Mouse (Mus musculus) kidney, adult 2 months (tissue): Measurements from ENCODE around the gene Aebp2.

Experiments used
- CTCF ChIP-seq: fragments of 200-500 bp; conservative IDR thresholded peaks from 2 replicates; pipeline ENCODE4 v1.5.1; 2011; ENCODE audit warnings: low read depth, mild to moderate bottlenecking, control low read depth, low read length, moderate library complexity, mixed read lengths; ENCODE audit not compliant: insufficient read depth, insufficient read length
- POLR2A ChIP-seq: fragments of 200-500 bp; IDR thresholded peaks from one replicate; pipeline ENCODE4 v1.6.1; 2011; ENCODE audit warnings: low read depth, low read length, control low read depth

DNA sequence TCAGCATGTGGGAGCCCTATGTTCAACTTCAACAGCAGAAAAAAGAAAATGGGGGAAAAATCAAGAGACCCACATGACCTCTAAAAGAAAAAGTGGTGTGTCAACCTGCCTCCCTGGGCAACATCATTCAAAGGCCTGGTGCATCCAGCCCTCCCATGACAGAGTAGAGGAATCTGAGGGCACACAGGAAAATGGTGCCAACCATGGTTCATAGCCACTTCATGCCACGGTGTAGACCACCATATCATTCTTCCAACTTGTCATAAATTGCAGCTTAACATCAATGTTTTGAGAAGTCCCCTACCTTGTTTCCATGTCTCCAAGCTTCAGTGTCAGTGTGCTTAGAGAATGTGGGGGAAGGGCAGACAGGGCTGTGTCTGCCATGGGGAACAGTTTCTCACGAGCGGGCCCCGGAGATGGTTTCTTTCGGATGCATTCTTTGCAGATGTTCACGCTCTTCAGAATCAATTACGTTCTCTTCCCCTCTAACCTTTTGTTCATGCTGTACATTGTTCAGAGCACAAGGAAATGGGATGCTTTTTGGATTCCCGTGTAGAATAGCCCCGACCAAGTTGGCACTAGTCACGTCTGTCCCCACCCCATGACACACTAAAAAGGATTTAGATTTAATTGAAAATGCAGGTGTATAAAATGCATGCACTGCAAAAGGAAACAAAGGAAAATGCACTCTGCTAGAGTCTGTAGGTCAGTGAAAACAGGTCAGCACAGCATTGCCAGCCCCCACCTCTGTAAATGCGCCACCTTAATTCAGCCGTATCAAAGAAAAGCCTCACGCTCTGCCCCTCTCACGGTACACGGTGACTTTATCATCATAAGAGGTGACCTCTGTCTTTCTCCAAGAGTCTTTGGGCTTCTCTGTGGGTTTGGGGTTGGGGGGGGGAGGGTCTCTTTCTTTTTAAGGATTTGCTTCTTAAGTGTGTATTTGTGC lies 24.8 kb upstream of the Aebp2 start:
- TF ChIP-seq CTCF (no peak), POLR2A (no peak)
